Comparison of ENCODE assay signal across 31 mouse cellular contexts in genomic region chr3:87398809-87399208, GRCm38 (mm10). TPM values are rescaled to one million over a fixed set of nuclear protein-coding genes. Genes with fewer than 3 reads are reported as not detected.
DNase-seq lines count a peak whose midpoint lies in the region; ATAC-seq and TF ChIP-seq lines count a peak whose summit lies in the region.
"Had no signal": no experiment of that assay in that cellular context is flagged by ENCODE, and none has a peak within 500 bp of the region (broad histone marks: within the 10 kb centered on the region; RNA-seq: fewer than 3 reads in every experiment).

No protein-coding gene starts in this region.

- TF ChIP-seq EP300 in CH12.LX (IDR thresholded peaks at IDR 0.05; ENCODE audit: low read length): no peak

- in situ Hi-C loops in CH12.LX (cut with MboI; ENCODE audit: low pct_ligation_motif_present, low pct_unique_long_range_greater_than_20kb, low sequenced_read_pairs): no loop called here

- no peak overlapping the region for H3K9ac ChIP-seq in midbrain, embryonic 11.5 days (ENCODE audit: low read length)
- no peak overlapping the region for H3K9ac ChIP-seq in midbrain, embryonic 15.5 days
- H3K9ac ChIP-seq in CH12.LX (ENCODE audit: insufficient read depth, low read depth): no peak overlapping the region
- H3K9ac ChIP-seq: embryonic facial prominence, embryonic 13.5 days; embryonic facial prominence, embryonic 15.5 days; forebrain, embryonic 12.5 days had no signal

- no peaks in the 10 kb centered on the region for H3K36me3 ChIP-seq in midbrain, embryonic 11.5 days (ENCODE audit: control insufficient read depth, insufficient read depth, low read length)
- no peaks in the 10 kb centered on the region for H3K36me3 ChIP-seq in midbrain, embryonic 15.5 days (replicated peaks)
- peaks cover 0 to 16% of the 10 kb centered on the region in 2 experiments for H3K36me3 ChIP-seq in CH12.LX (replicated peaks in 1 of 2; ENCODE audit: control insufficient read depth in 1 of 2, insufficient read depth in 1 of 2, low read length in 1 of 2)
- H3K36me3 ChIP-seq: embryonic facial prominence, embryonic 13.5 days; embryonic facial prominence, embryonic 15.5 days; forebrain, embryonic 10.5 days; forebrain, embryonic 12.5 days had no signal

- no peaks in the 10 kb centered on the region for H3K4me1 ChIP-seq in midbrain, embryonic 11.5 days (ENCODE audit: control insufficient read depth, insufficient read depth, low read length)
- H3K4me1 ChIP-seq in midbrain, embryonic 15.5 days: no peaks in the 10 kb centered on the region
- peaks cover 18 to 58% of the 10 kb centered on the region in 2 experiments for H3K4me1 ChIP-seq in CH12.LX (ENCODE audit: control insufficient read depth in 1 of 2, insufficient read depth in 2 of 2)
- H3K4me1 ChIP-seq: embryonic facial prominence, embryonic 13.5 days; embryonic facial prominence, embryonic 15.5 days; forebrain, embryonic 10.5 days; forebrain, embryonic 12.5 days had no signal

- TF ChIP-seq CTCF in CH12.LX (conservative IDR thresholded peaks at IDR 0.05 in 1 of 2, IDR thresholded peaks at IDR 0.05 in 1 of 2; ENCODE audit: low read depth in 2 of 2, low read length in 2 of 2): no peak

- dilution Hi-C loops in CH12.LX (cut with MboI; ENCODE audit: extremely low pct_ligation_motif_present, extremely low pct_unique_long_range_greater_than_20kb, low sequenced_read_pairs): no loop called here

- H3K4me2 ChIP-seq in midbrain, embryonic 11.5 days: no peak overlapping the region
- H3K4me2 ChIP-seq in midbrain, embryonic 15.5 days: no peak overlapping the region
- peak overlapping the region; percentile 61; the same call in 1 of the 2 replicates for H3K4me2 ChIP-seq in CH12.LX (ENCODE audit: insufficient read depth, low read depth, poor library complexity, severe bottlenecking)
- H3K4me2 ChIP-seq: embryonic facial prominence, embryonic 13.5 days; embryonic facial prominence, embryonic 15.5 days; forebrain, embryonic 12.5 days had no signal

- no peaks in the 10 kb centered on the region for H3K9me3 ChIP-seq in midbrain, embryonic 11.5 days (ENCODE audit: control insufficient read depth, low read length)
- no peaks in the 10 kb centered on the region for H3K9me3 ChIP-seq in midbrain, embryonic 15.5 days
- H3K9me3 ChIP-seq in CH12.LX (replicated peaks; ENCODE audit: low read length): no peaks in the 10 kb centered on the region
- H3K9me3 ChIP-seq: embryonic facial prominence, embryonic 13.5 days; embryonic facial prominence, embryonic 15.5 days; forebrain, embryonic 10.5 days; forebrain, embryonic 12.5 days had no signal

- TF ChIP-seq POLR2A in CH12.LX (IDR thresholded peaks at IDR 0.05; ENCODE audit: low read depth, low read length): no peak

- peak; percentile 28 for DNase-seq in midbrain, embryonic 11.5 days (ENCODE audit: low spot score, missing footprints)
- DNase-seq in A20 (ENCODE audit: low read depth, low spot score) (peak; percentile 46), CH12.LX (ENCODE audit: extremely low read depth) (no peak)
- DNase-seq in right cerebral cortex, postnatal 10 days (ENCODE audit: low spot score in 2 of 2): no peak
- DNase-seq: adrenal gland, adult 2 months; adrenal gland, postnatal 10 days; adrenal gland, postnatal 25 days; B cell, adult 2 months; cerebellum, adult 11 months; cerebellum, adult 18-20 months; cerebellum, adult 8-10 months; cerebellum, adult 9-11 months; cerebellum, postnatal 14 days; cerebellum, postnatal 36 days; embryo, embryonic 11 days had no signal

- H3K79me2 ChIP-seq in CH12.LX (replicated peaks; ENCODE audit: control insufficient read depth, extremely low read depth, insufficient read depth, poor library complexity, severe bottlenecking): no peaks in the 10 kb centered on the region

- no peak overlapping the region for H3K27ac ChIP-seq in midbrain, embryonic 11.5 days (ENCODE audit: low read depth, low read length)
- H3K27ac ChIP-seq in midbrain, embryonic 15.5 days: no peak overlapping the region
- no peak overlapping the region for H3K27ac ChIP-seq in CH12.LX (ENCODE audit: insufficient read depth, low read depth)
- H3K27ac ChIP-seq: embryonic facial prominence, embryonic 13.5 days; embryonic facial prominence, embryonic 15.5 days; forebrain, embryonic 10.5 days; forebrain, embryonic 12.5 days had no signal

- TF ChIP-seq RAD21 in CH12.LX (IDR thresholded peaks at IDR 0.05; ENCODE audit: low read depth, low read length): no peak

- no peak for ATAC-seq in midbrain, embryonic 11.5 days (ENCODE audit: low FRiP score)
- ATAC-seq in midbrain, embryonic 15.5 days (replicated peaks): no peak
- ATAC-seq in megakaryocyte, adult 5-6 weeks (ENCODE audit: poor library complexity, severe bottlenecking): no peak
- ATAC-seq: CD4-positive, CD25-positive, alpha-beta regulatory T cell, adult 4 months; forebrain, embryonic 14.5 days; forebrain, embryonic 16.5 days had no signal

- H3K4me3 ChIP-seq in midbrain, embryonic 11.5 days (ENCODE audit: low read depth, low read length): no peak overlapping the region
- H3K4me3 ChIP-seq in midbrain, embryonic 15.5 days: no peak overlapping the region
- no peak overlapping the region for H3K4me3 ChIP-seq in CH12.LX (replicated peaks in 1 of 3; ENCODE audit: low read depth in 2 of 3, low read length in 2 of 3, poor library complexity in 1 of 3)
- H3K4me3 ChIP-seq: embryonic facial prominence, embryonic 13.5 days; embryonic facial prominence, embryonic 15.5 days; erythroblast, embryonic 14.5 days; forebrain, embryonic 10.5 days; forebrain, embryonic 12.5 days had no signal

- 56% methylated on average over 4 of the region's 4 CpGs for WGBS in midbrain, embryonic 11.5 days
- WGBS in midbrain, embryonic 15.5 days: 65% methylated on average over 4 of the region's 4 CpGs

- no peaks in the 10 kb centered on the region for H3K27me3 ChIP-seq in midbrain, embryonic 11.5 days (ENCODE audit: control insufficient read depth, insufficient read depth, low read length)
- no peaks in the 10 kb centered on the region for H3K27me3 ChIP-seq in midbrain, embryonic 15.5 days (replicated peaks)
- no peaks in the 10 kb centered on the region for H3K27me3 ChIP-seq in CH12.LX (replicated peaks)
- H3K27me3 ChIP-seq: embryonic facial prominence, embryonic 13.5 days; embryonic facial prominence, embryonic 15.5 days; forebrain, embryonic 12.5 days had no signal

TF ChIP-seq in CH12.LX, 34 proteins besides CTCF, POLR2A, EP300 and RAD21:
- no peak for TF ChIP-seq SIN3A (IDR thresholded peaks at IDR 0.05; ENCODE audit: low read length)
- no peak for TF ChIP-seq NRF1 (IDR thresholded peaks at IDR 0.05; ENCODE audit: low read depth, low read length)
- no peak for TF ChIP-seq GABPA (IDR thresholded peaks at IDR 0.05; ENCODE audit: insufficient replicate concordance, low read depth, low read length)
- TF ChIP-seq POLR2AphosphoS2 (IDR thresholded peaks at IDR 0.05; ENCODE audit: low read depth, low read length): no peak
- no peak for TF ChIP-seq MAZ (IDR thresholded peaks at IDR 0.05; ENCODE audit: low read depth, low read length)
- TF ChIP-seq PAX5 (IDR thresholded peaks at IDR 0.05; ENCODE audit: low read length): no peak
- no peak for TF ChIP-seq JUND (conservative IDR thresholded peaks at IDR 0.05; ENCODE audit: low read depth, low read length)
- no peak for TF ChIP-seq ZC3H11A (IDR thresholded peaks at IDR 0.05; ENCODE audit: low read depth, low read length)
- TF ChIP-seq IRF4 (IDR thresholded peaks at IDR 0.05; ENCODE audit: low read depth, low read length): peak; percentile 57; the same call in 1 of the 2 replicates
- TF ChIP-seq USF2 (conservative IDR thresholded peaks at IDR 0.05; ENCODE audit: low read depth, low read length): no peak
- peak; percentile 59; the same call in 1 of the 2 replicates for TF ChIP-seq ZNF384 (IDR thresholded peaks at IDR 0.05; ENCODE audit: low read depth, low read length)
TF ChIP-seq in CH12.LX: peak in this region for 2.

RNA-seq across cellular contexts. Expression of gene Fcrl1, which starts 22.6 kb away (rescaled TPM):
- 0.12 TPM in 1 of 2 replicates, not detected in the other for polyA plus RNA-seq in midbrain, embryonic 11.5 days (2014; fragmentation: Nextera tagmentation; extraction: Ambion mirVana)
- polyA plus RNA-seq in midbrain, embryonic 15.5 days (2015; fragmentation: Nextera tagmentation; extraction: Ambion mirVana): 0.13 TPM in 1 of 2 replicates, not detected in the other
- total RNA-seq in CH12.LX (2012; rRNA removed) (17.6 and 20.6 TPM in 2 replicates), CH12.LX (2014; rRNA removed) (45.2 and 47.1 TPM in 2 replicates)
- polyA plus RNA-seq in CH12.LX (2012; ENCODE audit: insufficient read length, low read depth): 50.1 and 54.9 TPM in 2 replicates
- 4.0 and 5.8 TPM in 2 replicates for total RNA-seq in megakaryocyte, adult 5-6 weeks (2015)
- total RNA-seq in megakaryocyte, adult 5-6 weeks (2017): 2.9 and 3.6 TPM in 2 replicates
- total RNA-seq: adrenal gland, adult 2 months; MEL had no signal
- polyA plus RNA-seq: embryonic facial prominence, embryonic 11.5 days; erythroblast, embryonic 14.5 days; forebrain, embryonic 10.5 days; forebrain, embryonic 12.5 days; forebrain, embryonic 16.5 days had no signal

RNA-seq across cellular contexts. Expression of gene Fcrl5, which starts 36.8 kb away (rescaled TPM):
- polyA plus RNA-seq in midbrain, embryonic 11.5 days (2014; fragmentation: Nextera tagmentation; extraction: Ambion mirVana): not detected in 2 replicates
- polyA plus RNA-seq in midbrain, embryonic 15.5 days (2015; fragmentation: Nextera tagmentation; extraction: Ambion mirVana): not detected in 2 replicates
- total RNA-seq in CH12.LX (2012; rRNA removed) (3.8 and 5.5 TPM in 2 replicates), CH12.LX (2014; rRNA removed) (18.5 and 19.2 TPM in 2 replicates)
- 16.9 and 20.7 TPM in 2 replicates for polyA plus RNA-seq in CH12.LX (2012; ENCODE audit: insufficient read length, low read depth)
- total RNA-seq in megakaryocyte, adult 5-6 weeks (2015): not detected in 2 replicates
- not detected in 2 replicates for total RNA-seq in megakaryocyte, adult 5-6 weeks (2017)
- total RNA-seq: adrenal gland, adult 2 months; adrenal gland, postnatal 10 days; adrenal gland, postnatal 25 days; adrenal gland, postnatal 4 days; common myeloid progenitor, adult 5-6 weeks; MEL had no signal
- polyA plus RNA-seq: adrenal gland, adult 2 months; brain, embryonic 14.5 days; CD4-positive, CD25-positive, alpha-beta regulatory T cell, adult 4 months; embryonic facial prominence, embryonic 11.5 days; embryonic facial prominence, embryonic 13.5 days; embryonic facial prominence, embryonic 15.5 days; erythroblast, embryonic 14.5 days; forebrain, embryonic 10.5 days; forebrain, embryonic 12.5 days; forebrain, embryonic 14.5 days; forebrain, embryonic 16.5 days had no signal

RNA-seq across cellular contexts. Expression of gene Cd5l, which starts 41.1 kb away (rescaled TPM):
- 0.10 and 0.11 TPM in 2 replicates for polyA plus RNA-seq in midbrain, embryonic 11.5 days (2014; fragmentation: Nextera tagmentation; extraction: Ambion mirVana)
- polyA plus RNA-seq in midbrain, embryonic 15.5 days (2015; fragmentation: Nextera tagmentation; extraction: Ambion mirVana): 0.19 and 0.66 TPM in 2 replicates
- total RNA-seq in CH12.LX (2012; rRNA removed) (0.13 and 0.17 TPM in 2 replicates), CH12.LX (2014; rRNA removed) (0.11 and 0.15 TPM in 2 replicates)
- polyA plus RNA-seq in CH12.LX (2012; ENCODE audit: insufficient read length, low read depth): 0.11 TPM in 1 of 2 replicates, not detected in the other
- total RNA-seq in megakaryocyte, adult 5-6 weeks (2015): 0.62 TPM in 1 of 2 replicates, not detected in the other
- total RNA-seq in megakaryocyte, adult 5-6 weeks (2017): 0.70 and 1.7 TPM in 2 replicates
- total RNA-seq: ES-E14, MEL had no signal
- polyA plus RNA-seq: embryonic facial prominence, embryonic 11.5 days; forebrain, embryonic 10.5 days; forebrain, embryonic 12.5 days; forebrain, embryonic 16.5 days had no signal

Comparison
In these comparisons a context has a peak if more than half of its experiments do, and no peak if none do; other contexts are left out.
1. DNase-seq: peak in midbrain, embryonic 11.5 days (single experiment) and A20 (single experiment); none in CH12.LX (single experiment) and right cerebral cortex, postnatal 10 days (0 of 2).
2. RNA of gene Fcrl1, which starts 22.6 kb away (polyA plus RNA-seq): 50.1 to 54.9 TPM in CH12.LX; 0.13 TPM in midbrain, embryonic 15.5 days and 0.12 TPM in midbrain, embryonic 11.5 days; every median in the first group is over 10 times any median in the second.
3. RNA of gene Fcrl5, which starts 36.8 kb away (polyA plus RNA-seq): 16.9 to 20.7 TPM in CH12.LX; not detected in midbrain, embryonic 11.5 days and not detected in midbrain, embryonic 15.5 days; every median in the first group is over 10 times any median in the second.